Mouse (Mus musculus) ES-Bruce4 (cell line): ENCODE data around the gene Mgam.

Experiments used
- CTCF ChIP-seq: IDR thresholded peaks from one replicate; pipeline ENCODE4 v1.8.1; 2011; ENCODE audit warnings: low read depth, low read length
- EP300 ChIP-seq: IDR thresholded peaks from 2 replicates; pipeline ENCODE4 v1.6.1; 2011; ENCODE audit warnings: low read depth, low read length; ENCODE audit not compliant: insufficient read depth
- POLR2A ChIP-seq: IDR thresholded peaks from one replicate; pipeline ENCODE4 v1.8.1; 2011; ENCODE audit warnings: low read length; ENCODE audit not compliant: insufficient read depth

DNA sequence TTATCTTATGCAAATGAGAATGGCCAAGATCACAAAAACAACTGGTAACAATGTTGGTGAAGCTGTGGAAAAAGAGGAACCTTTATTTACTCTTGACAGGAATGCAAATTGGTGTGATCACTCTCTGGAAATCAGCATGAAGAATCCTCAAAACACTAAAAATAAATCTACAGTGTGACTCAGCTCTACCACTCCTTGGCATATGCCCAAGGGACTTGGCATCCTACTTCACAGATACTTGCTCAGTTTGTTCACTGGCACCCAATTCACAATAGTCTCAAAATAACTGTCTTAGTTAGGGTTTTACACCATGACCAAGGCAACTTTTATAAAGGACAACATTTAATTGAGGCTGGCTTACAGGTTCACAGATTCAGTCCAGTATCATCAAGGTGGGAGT, 21.2 kb upstream of the Mgam start:
- TF ChIP-seq EP300 = no peak
- TF ChIP-seq CTCF = no peak
- TF ChIP-seq POLR2A = no peak
